Mouse (Mus musculus) embryonic facial prominence, embryonic 11.5 days (tissue): ENCODE measurements around the gene Arfgef3. TPM values are rescaled to one million over a fixed set of nuclear protein-coding genes. Genes with fewer than 3 reads are reported as not detected.
"Not testable (repeated sequence)": the region's sequence is repeated elsewhere in the genome, so short reads cannot be mapped to it uniquely, and the experiment has no call there.

Experiments
- ATAC-seq: fragments of 200-750 bp; cut with Nextera tagmentation; replicated peaks from 2 replicates; pipeline ENCODE4 v1.8.0; 2017; ENCODE audit warnings: low read depth; ENCODE audit not compliant: insufficient number of reproducible peaks, low FRiP score, low TSS enrichment
- DNase-seq: peaks from one replicate; pipeline ENCODE4 v3.0.0-alpha.2; 2015; ENCODE audit warnings: low spot score
- H3K27ac ChIP-seq: fragments of 300-500 bp; sonication (generic); replicated peaks from 2 replicates; pipeline ENCODE4 v1.5.1; 2014; ENCODE audit warnings: mild to moderate bottlenecking, low read depth, low read length, control low read depth
- H3K27me3 ChIP-seq: fragments of 300-500 bp; sonication (generic); 2 replicates; pipeline ENCODE4 v1.6.1; 2014; ENCODE audit warnings: mild to moderate bottlenecking, low read length, moderate library complexity, mixed read lengths; ENCODE audit not compliant: control insufficient read depth, insufficient read depth
- H3K36me3 ChIP-seq: fragments of 300-500 bp; sonication (generic); replicated peaks from 2 replicates; pipeline ENCODE4 v1.6.1; 2014; ENCODE audit warnings: low read depth, mild to moderate bottlenecking, low read length, moderate library complexity, mixed read lengths; ENCODE audit not compliant: control insufficient read depth, insufficient read depth
- H3K4me1 ChIP-seq: fragments of 300-500 bp; sonication (generic); 2 replicates; pipeline ENCODE4 v1.6.1; 2014; ENCODE audit warnings: low read length, mixed read lengths; ENCODE audit not compliant: control insufficient read depth, insufficient read depth
- H3K4me2 ChIP-seq: fragments of 300-500 bp; sonication (generic); 2 replicates; pipeline ENCODE4 v1.6.1; 2014; ENCODE audit warnings: low read depth, mild to moderate bottlenecking, control low read depth, low read length, moderate library complexity
- H3K4me3 ChIP-seq: fragments of 300-500 bp; sonication (generic); 2 replicates; pipeline ENCODE4 v1.5.1; 2014; ENCODE audit warnings: low read depth, low read length, control low read depth
- H3K9ac ChIP-seq: fragments of 300-500 bp; sonication (generic); replicated peaks from 2 replicates; pipeline ENCODE4 v1.6.1; 2014; ENCODE audit warnings: mild to moderate bottlenecking, control low read depth, low read length
- H3K9me3 ChIP-seq: fragments of 300-500 bp; sonication (generic); replicated peaks from 2 replicates; pipeline ENCODE4 v1.6.1; 2016; ENCODE audit warnings: mild to moderate bottlenecking, low read length, inconsistent platforms, mixed read lengths; ENCODE audit not compliant: control insufficient read depth
- WGBS: fragments of 180-500 bp; shearing (Covaris S2); extraction: QIAGEN DNeasy Blood & Tissue Kit; methylation state at CpG from one replicate; pipeline ENCODE4 v1.1.7; 2014; 5-methylcytosine and 5-hydroxymethylcytosine counted together
- polyA plus RNA-seq: library from polyadenylated mRNA; unstranded; fragments of >200 nt; fragmentation: Nextera tagmentation; extraction: Ambion mirVana; gene quantifications from 2 replicates; pipeline ENCODE4 v1.2.1, GENCODE M21; 2014

The Arfgef3 gene
- polyA plus RNA-seq, 1 experiment from 2014 or later = 0.21 TPM

DNA sequence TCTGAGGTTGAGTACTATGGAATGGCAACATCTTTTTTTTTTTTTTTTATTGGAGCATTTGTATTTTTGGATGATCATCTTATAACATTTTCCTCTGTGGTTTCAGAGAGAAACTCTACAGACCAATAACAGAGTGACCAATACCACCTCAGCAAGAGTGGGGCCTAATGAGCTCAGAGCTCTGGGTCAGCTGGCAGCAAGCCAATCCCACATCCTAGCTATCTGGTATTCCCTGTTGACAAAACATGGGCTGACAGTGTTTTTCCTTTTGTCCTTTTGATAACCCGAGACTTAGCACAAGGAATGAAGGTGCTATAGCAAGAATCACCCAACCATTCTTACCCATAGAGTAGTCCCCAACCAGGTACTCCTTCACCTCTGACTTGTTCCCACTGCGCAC is 131.0 kb downstream of the Arfgef3 start:
- no peak for ATAC-seq
- no peaks in the 10 kb centered on the region for H3K27me3 ChIP-seq
- no peak overlapping the region for H3K4me3 ChIP-seq
- no peak overlapping the region for H3K4me2 ChIP-seq
- no peaks in the 10 kb centered on the region for H3K9me3 ChIP-seq
- WGBS = 80% methylated on average over 2 of the region's 2 CpGs
- no peak for DNase-seq
- no peak overlapping the region for H3K9ac ChIP-seq
- H3K27ac ChIP-seq = no peak overlapping the region
- H3K4me1 ChIP-seq = no peaks in the 10 kb centered on the region
- no peaks in the 10 kb centered on the region for H3K36me3 ChIP-seq

DNA sequence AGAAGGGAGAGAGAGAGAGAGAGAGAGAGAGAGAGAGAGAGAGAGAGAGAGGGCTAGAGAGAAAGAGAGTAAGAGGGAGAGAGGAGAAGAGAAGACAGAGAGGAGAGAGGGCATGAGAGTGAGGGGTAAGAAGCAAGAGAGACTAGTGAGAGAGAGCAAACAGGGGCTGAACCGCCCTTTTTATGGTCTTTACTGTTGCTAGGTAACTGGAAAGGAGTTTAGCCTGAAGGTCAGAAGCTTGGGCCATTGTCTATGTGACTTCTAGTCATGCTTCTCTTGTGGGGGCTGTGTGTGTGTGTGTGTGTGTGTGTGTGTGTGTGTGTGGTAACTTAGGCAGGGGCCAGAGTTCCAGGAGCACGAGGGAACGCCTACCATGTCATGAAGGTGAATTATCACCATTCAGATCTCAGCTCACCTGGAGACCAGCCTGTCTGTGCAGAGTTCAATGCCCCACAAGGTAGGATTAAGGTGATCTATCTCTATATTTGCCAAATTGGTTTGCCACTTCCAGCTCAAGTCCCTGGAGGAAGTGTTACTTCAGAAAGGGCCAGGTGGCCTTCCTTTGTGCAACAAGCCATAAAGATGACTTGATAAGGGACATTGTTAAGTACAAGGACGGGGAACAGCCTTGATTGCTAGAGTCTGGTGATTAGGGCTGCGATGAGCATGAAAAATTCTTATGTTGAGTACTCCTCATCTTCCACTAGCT is 138.8 kb downstream of the Arfgef3 start:
- H3K27me3 ChIP-seq, H3K4me1 ChIP-seq, H3K4me3 ChIP-seq, H3K27ac ChIP-seq, H3K36me3 ChIP-seq, H3K9me3 ChIP-seq, H3K9ac ChIP-seq, H3K4me2 ChIP-seq, ATAC-seq, DNase-seq: not testable (repeated sequence)
- WGBS = 65% methylated on average over 5 of the region's 5 CpGs

DNA sequence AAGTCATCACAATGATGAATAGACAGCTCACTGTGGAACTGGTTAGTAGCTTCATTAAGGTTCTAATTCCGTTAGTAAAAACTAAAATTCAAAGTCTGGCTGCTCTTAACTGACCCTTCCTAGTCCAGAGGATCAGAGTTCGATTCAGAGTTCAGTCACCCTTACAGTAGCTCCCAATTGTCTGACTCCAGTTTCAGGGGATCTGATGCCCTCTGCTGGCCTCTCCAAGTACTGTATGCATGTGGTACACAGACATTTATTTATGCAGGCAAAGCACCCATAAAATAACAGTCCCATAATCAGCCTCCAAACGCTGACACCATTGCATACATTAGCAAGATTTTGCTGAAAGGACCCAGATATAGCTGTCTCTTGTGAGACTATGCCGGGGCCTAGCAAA is 141.7 kb downstream of the Arfgef3 start:
- peak; percentile 74 for DNase-seq
- Histone ChIP-seq H3K36me3 (no peaks in the 10 kb centered on the region), H3K9ac (no peak overlapping the region), H3K9me3 (no peaks in the 10 kb centered on the region), H3K4me1 (no peaks in the 10 kb centered on the region), H3K4me2 (no peak overlapping the region), H3K27me3 (no peaks in the 10 kb centered on the region), H3K27ac (no peak overlapping the region), H3K4me3 (no peak overlapping the region)
- 32% methylated on average over 4 of the region's 4 CpGs for WGBS
- ATAC-seq = no peak

DNA sequence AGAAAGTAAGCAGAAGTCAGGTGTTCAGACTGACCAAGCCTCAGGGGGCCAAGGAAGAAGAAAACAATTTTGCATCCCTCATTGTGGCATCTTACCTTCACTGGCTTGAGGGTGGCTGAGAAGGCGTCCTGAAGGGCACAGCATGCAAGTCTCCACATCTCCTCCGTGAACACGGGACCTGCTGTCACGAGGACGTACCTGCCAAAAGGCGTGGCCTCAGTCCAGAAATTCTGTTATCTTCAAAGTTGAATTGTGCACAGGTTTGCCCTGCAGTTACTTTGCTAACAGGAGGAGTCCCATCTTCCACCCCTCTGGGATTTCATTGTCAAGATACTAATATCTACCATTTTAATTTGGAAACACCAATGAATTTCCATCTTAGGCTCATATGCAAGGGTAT is 146.1 kb downstream of the Arfgef3 start:
- DNase-seq (no peak), ATAC-seq (no peak)
- Histone ChIP-seq H3K27ac (no peak overlapping the region), H3K9ac (no peak overlapping the region), H3K27me3 (no peaks in the 10 kb centered on the region), H3K9me3 (no peaks in the 10 kb centered on the region), H3K36me3 (no peaks in the 10 kb centered on the region), H3K4me1 (no peaks in the 10 kb centered on the region), H3K4me2 (no peak overlapping the region), H3K4me3 (no peak overlapping the region)
- WGBS = 90% methylated on average over 6 of the region's 6 CpGs

DNA sequence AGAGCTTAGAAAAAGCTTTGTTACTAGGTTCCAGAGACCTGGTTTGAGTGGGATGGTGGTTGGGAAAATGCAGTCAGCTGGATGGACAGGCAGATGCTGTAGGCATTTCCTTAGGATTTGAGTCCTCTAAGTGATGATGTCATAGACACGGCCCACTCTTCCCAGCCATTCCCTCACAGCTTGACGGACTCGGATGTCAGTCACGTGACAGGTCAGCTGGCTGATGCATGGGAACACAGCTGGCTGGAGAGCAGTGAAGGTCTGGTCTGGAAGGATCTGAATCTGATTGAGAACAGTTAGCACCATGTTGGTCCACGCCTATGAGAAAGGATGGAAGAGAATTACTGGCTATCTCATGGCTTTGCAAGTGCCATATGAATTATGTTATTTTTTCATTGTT is 154.3 kb downstream of the Arfgef3 start:
- H3K36me3 ChIP-seq = no peaks in the 10 kb centered on the region
- 84% methylated on average over 5 of the region's 5 CpGs for WGBS
- no peak overlapping the region for H3K4me3 ChIP-seq
- no peaks in the 10 kb centered on the region for H3K4me1 ChIP-seq
- H3K9me3 ChIP-seq = no peaks in the 10 kb centered on the region
- no peak for DNase-seq
- H3K9ac ChIP-seq = no peak overlapping the region
- no peak overlapping the region for H3K4me2 ChIP-seq
- no peak for ATAC-seq
- no peak overlapping the region for H3K27ac ChIP-seq
- no peaks in the 10 kb centered on the region for H3K27me3 ChIP-seq

DNA sequence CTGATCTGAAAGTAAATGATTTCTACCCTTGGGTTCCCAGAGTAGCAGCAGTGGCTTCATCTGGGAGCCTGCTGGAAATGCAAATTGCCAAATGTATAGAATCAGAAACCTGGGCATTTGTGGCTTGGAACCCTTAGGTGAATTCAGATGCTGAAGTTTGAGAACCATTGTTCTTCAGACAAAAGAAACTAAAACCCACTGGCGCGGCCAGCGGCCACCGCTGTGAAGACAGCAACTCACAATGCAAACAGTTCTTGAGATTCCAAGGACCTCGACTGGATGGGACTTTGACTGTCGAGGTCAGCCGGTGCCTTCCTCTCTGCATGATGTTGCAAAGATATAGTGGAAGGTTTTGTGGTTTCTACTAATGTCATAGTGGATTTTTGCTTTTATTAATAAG is 159.6 kb downstream of the Arfgef3 start:
- no peak for DNase-seq
- H3K27me3 ChIP-seq = no peaks in the 10 kb centered on the region
- no peaks in the 10 kb centered on the region for H3K4me1 ChIP-seq
- no peak overlapping the region for H3K4me3 ChIP-seq
- no peak for ATAC-seq
- no peak overlapping the region for H3K4me2 ChIP-seq
- H3K36me3 ChIP-seq = no peaks in the 10 kb centered on the region
- H3K9ac ChIP-seq = no peak overlapping the region
- H3K27ac ChIP-seq = no peak overlapping the region
- no peaks in the 10 kb centered on the region for H3K9me3 ChIP-seq
- WGBS = 7% methylated on average over 7 of the region's 7 CpGs

DNA sequence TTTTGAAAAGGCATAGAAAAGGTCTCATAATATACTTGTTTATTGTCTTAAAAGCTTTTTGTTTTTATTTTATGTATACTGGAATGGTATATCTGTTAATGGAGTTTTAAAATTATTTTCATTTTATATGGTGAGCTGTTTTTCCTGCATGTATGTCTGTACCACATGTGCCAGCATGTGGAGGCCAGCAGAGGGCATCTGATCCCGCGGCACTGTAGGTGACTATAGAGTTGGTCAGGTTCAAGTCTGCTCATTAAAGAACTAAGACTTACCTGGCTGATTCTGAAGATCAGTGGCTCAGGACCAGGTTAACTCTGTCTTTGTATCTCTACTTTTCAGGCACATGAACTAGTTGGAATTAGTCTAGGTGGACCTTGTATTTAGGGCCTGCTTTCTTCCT is 171.2 kb downstream of the Arfgef3 start:
- WGBS = 56% methylated on average over 2 of the region's 2 CpGs
- Histone ChIP-seq H3K4me1 (no peaks in the 10 kb centered on the region), H3K4me3 (no peak overlapping the region), H3K9me3 (no peaks in the 10 kb centered on the region), H3K27me3 (no peaks in the 10 kb centered on the region), H3K27ac (no peak overlapping the region), H3K36me3 (no peaks in the 10 kb centered on the region), H3K4me2 (no peak overlapping the region), H3K9ac (no peak overlapping the region)
- DNase-seq (no peak), ATAC-seq (no peak)

DNA sequence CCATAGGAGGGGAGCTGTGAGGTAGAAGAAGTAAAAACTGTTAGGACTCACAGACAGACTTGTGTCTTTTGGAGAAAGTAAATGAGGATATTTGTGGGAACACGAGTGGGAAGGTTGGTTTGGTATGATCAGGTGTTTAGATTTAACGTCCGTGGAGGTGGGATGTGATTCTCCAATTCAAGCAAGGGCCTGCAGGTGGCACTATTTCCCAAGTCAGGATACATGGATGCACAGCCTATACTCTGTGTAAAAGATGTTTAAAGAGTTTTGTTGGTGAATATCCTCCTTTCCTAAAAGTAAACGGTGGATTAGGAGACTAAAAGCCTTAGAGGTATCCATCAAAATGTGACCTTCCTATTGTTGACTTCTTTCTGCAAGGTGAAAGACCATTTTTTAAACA is 180.8 kb downstream of the Arfgef3 start:
- no peaks in the 10 kb centered on the region for H3K9me3 ChIP-seq
- H3K4me3 ChIP-seq = no peak overlapping the region
- H3K27ac ChIP-seq = no peak overlapping the region
- no peak for ATAC-seq
- 8% methylated on average over 4 of the region's 4 CpGs for whole genome bisulfite sequencing
- peak; percentile 66 for DNase-seq
- no peaks in the 10 kb centered on the region for H3K27me3 ChIP-seq
- H3K4me2 ChIP-seq = no peak overlapping the region
- H3K9ac ChIP-seq = no peak overlapping the region
- H3K4me1 ChIP-seq = no peaks in the 10 kb centered on the region
- no peaks in the 10 kb centered on the region for H3K36me3 ChIP-seq
